Mouse (Mus musculus): ENCODE measurements around the gene Larp1. TPM values are rescaled to one million over a fixed set of nuclear protein-coding genes. Genes with fewer than 3 reads are reported as not detected.

Gene Larp1
- polyA plus RNA-seq, 1 experiment from 2014 or later, result 21.8 TPM

Other genes starting within 250 kb of the Larp1 start
- gene Sap30l, start 207.4 kb upstream of the Larp1 start, polyA plus RNA-seq (2016; fragmentation: Nextera tagmentation; extraction: Ambion mirVana), result 8.8 and 12.2 TPM in 2 replicates
- 95.3 and 106 TPM in 2 replicates for gene Hand1, start 176.2 kb upstream of the Larp1 start, polyA plus RNA-seq (2016; fragmentation: Nextera tagmentation; extraction: Ambion mirVana)
- not detected in 2 replicates for gene Gm12248, start 84.1 kb downstream of the Larp1 start, polyA plus RNA-seq (2016; fragmentation: Nextera tagmentation; extraction: Ambion mirVana)
- gene Cnot8, start 95.1 kb downstream of the Larp1 start, polyA plus RNA-seq (2016; fragmentation: Nextera tagmentation; extraction: Ambion mirVana), result 80.7 and 84.7 TPM in 2 replicates
- 20.9 and 26.2 TPM in 2 replicates for gene Gemin5, start 159.5 kb downstream of the Larp1 start, polyA plus RNA-seq (2016; fragmentation: Nextera tagmentation; extraction: Ambion mirVana)
- 116 and 137 TPM in 2 replicates for gene Mrpl22, start 162.6 kb downstream of the Larp1 start, polyA plus RNA-seq (2016; fragmentation: Nextera tagmentation; extraction: Ambion mirVana)
- gene Igtp, start 190.5 kb downstream of the Larp1 start, polyA plus RNA-seq (2016; fragmentation: Nextera tagmentation; extraction: Ambion mirVana), result 3.1 and 3.4 TPM in 2 replicates
- gene Irgm2, start 190.6 kb downstream of the Larp1 start, polyA plus RNA-seq (2016; fragmentation: Nextera tagmentation; extraction: Ambion mirVana), result 0.90 and 1.1 TPM in 2 replicates

All from heart, embryonic 10.5 days (tissue).